Mouse (Mus musculus): ENCODE measurements around the gene Krt6b.
"Not testable (repeated sequence)": the region's sequence is repeated elsewhere in the genome, so short reads cannot be mapped to it uniquely, and the experiment has no call there.

DNA sequence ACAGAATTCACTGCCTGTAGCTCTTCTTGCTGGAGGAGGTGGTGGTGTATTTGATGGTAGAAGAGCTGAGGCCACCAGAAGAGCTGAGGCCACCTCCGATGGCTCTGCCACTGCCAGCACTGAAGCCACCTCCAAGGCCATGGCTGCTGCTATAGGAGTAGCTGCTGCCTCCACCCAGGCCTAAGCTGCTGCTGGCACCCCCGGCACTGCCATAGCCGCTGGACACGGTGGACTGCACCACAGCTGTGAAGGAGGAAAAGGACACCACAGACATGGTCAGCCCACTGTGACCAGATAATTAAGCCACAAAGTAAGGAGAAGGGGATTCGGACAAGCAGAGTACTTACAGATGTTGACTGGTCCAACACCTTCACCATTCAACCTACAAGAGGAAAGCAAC lies 10.4 kb upstream of the Krt6b start:
- TF ChIP-seq CHD2 (IDR thresholded peaks at IDR 0.05; ENCODE audit: low read length); CTCF (conservative IDR thresholded peaks at IDR 0.05 in 1 of 2, IDR thresholded peaks at IDR 0.05 in 1 of 2; ENCODE audit: low read depth in 2 of 2, low read length in 2 of 2); POLR2A (IDR thresholded peaks at IDR 0.05; ENCODE audit: low read depth, low read length); TBP (conservative IDR thresholded peaks at IDR 0.05; ENCODE audit: low read depth, low read length); ZC3H11A (IDR thresholded peaks at IDR 0.05; ENCODE audit: low read depth, low read length): not testable (repeated sequence)
